Mouse (Mus musculus) hindbrain, embryonic 15.5 days (tissue): Measurements from ENCODE around the gene Fam20a. TPM values are rescaled to one million over a fixed set of nuclear protein-coding genes. Genes with fewer than 3 reads are reported as not detected.
A peak's percentile ranks its signal among the peaks of the same experiment; 100 is the strongest.

Experiments
- ATAC-seq: fragments of 200-750 bp; cut with Nextera tagmentation; 2 replicates; pipeline ENCODE4 v1.8.0; 2017; ENCODE audit warnings: low read depth, moderate number of reproducible peaks, moderate TSS enrichment; ENCODE audit not compliant: low FRiP score
- H3K27ac ChIP-seq: fragments of 300-500 bp; sonication (generic); replicated peaks from 2 replicates; pipeline ENCODE4 v1.5.1; 2015; ENCODE audit warnings: mild to moderate bottlenecking, inconsistent platforms
- H3K27me3 ChIP-seq: fragments of 300-500 bp; sonication (generic); 2 replicates; pipeline ENCODE4 v1.6.1; 2015; ENCODE audit warnings: control low read depth, inconsistent platforms
- H3K36me3 ChIP-seq: fragments of 300-500 bp; sonication (generic); 2 replicates; pipeline ENCODE4 v1.6.1; 2015; ENCODE audit warnings: control low read depth, inconsistent platforms
- H3K4me1 ChIP-seq: fragments of 300-500 bp; sonication (generic); replicated peaks from 2 replicates; pipeline ENCODE4 v1.6.1; 2015; ENCODE audit warnings: control low read depth, inconsistent platforms
- H3K4me2 ChIP-seq: fragments of 300-500 bp; sonication (generic); 2 replicates; pipeline ENCODE4 v1.6.1; 2015; ENCODE audit warnings: moderate library complexity, mild to moderate bottlenecking, inconsistent platforms
- H3K4me3 ChIP-seq: fragments of 300-500 bp; sonication (generic); 2 replicates; pipeline ENCODE4 v1.5.1; 2015; ENCODE audit warnings: mild to moderate bottlenecking, inconsistent platforms
- H3K9ac ChIP-seq: fragments of 300-500 bp; sonication (generic); 2 replicates; pipeline ENCODE4 v1.6.1; 2015; ENCODE audit warnings: inconsistent platforms
- H3K9me3 ChIP-seq: fragments of 300-500 bp; sonication (generic); 2 replicates; pipeline ENCODE4 v1.6.1; 2016; ENCODE audit warnings: control low read depth, inconsistent platforms
- WGBS: fragments of 180-500 bp; shearing (Covaris S2); methylation state at CpG from one replicate; pipeline ENCODE4 v1.1.7; 2015; 5-methylcytosine and 5-hydroxymethylcytosine counted together
- polyA plus RNA-seq: library from polyadenylated mRNA; unstranded; fragments of >200 nt; fragmentation: Nextera tagmentation; extraction: Ambion mirVana; gene quantifications from 2 replicates; pipeline ENCODE4 v1.2.1, GENCODE M21; 2015

Gene Fam20a
- 5.2 and 5.5 TPM in 2 replicates for polyA plus RNA-seq

GRCm38 (mm10) chr11:109721781-109722446 is at the start of gene Fam20a:
Fam20a (minus strand) TSS chr11:109722279.
- peaks cover 3% of the 10 kb centered on the region; the same call in 1 of the 2 replicates for H3K27me3 ChIP-seq
- peak within 1 kb of the TSS; percentile 50 for H3K4me3 ChIP-seq
- no peaks in the 10 kb centered on the region for H3K36me3 ChIP-seq
- H3K27ac ChIP-seq = peak within 1 kb of the TSS; percentile 60
- ATAC-seq = peak; percentile 68
- under 1% methylated on average over 31 of the region's 31 CpGs for WGBS
- peak within 1 kb of the TSS; percentile 51 for H3K9ac ChIP-seq
- H3K9me3 ChIP-seq = no peaks in the 10 kb centered on the region
- peaks cover 30% of the 10 kb centered on the region for H3K4me1 ChIP-seq
- peak within 1 kb of the TSS; percentile 94 for H3K4me2 ChIP-seq

GRCm38 (mm10) chr11:109771381-109771780 is 49.3 kb upstream of the Fam20a start:
- ATAC-seq = no peak
- Histone ChIP-seq H3K4me2 (no peak overlapping the region), H3K36me3 (no peaks in the 10 kb centered on the region), H3K27me3 (no peaks in the 10 kb centered on the region), H3K27ac (no peak overlapping the region), H3K9ac (no peak overlapping the region), H3K9me3 (no peaks in the 10 kb centered on the region), H3K4me1 (no peaks in the 10 kb centered on the region), H3K4me3 (no peak overlapping the region)
- 100% methylated on average over 1 of the region's 1 CpGs for WGBS

- no peak overlapping the region for H3K4me3 ChIP-seq
- no peaks in the 10 kb centered on the region for H3K36me3 ChIP-seq
- H3K9ac ChIP-seq = no peak overlapping the region
- no peaks in the 10 kb centered on the region for H3K27me3 ChIP-seq
- H3K27ac ChIP-seq = no peak overlapping the region
- no peaks in the 10 kb centered on the region for H3K4me1 ChIP-seq
- ATAC-seq = no peak
- 73% methylated on average over 14 of the region's 14 CpGs for WGBS
- H3K4me2 ChIP-seq = no peak overlapping the region
- no peaks in the 10 kb centered on the region for H3K9me3 ChIP-seq
These were observed 48.1 kb upstream of the Fam20a start for GRCm38 (mm10) chr11:109770185-109770584.

GRCm38 (mm10) chr11:109769091-109769490 is 47.0 kb upstream of the Fam20a start:
- no peak overlapping the region for H3K9ac ChIP-seq
- H3K36me3 ChIP-seq = no peaks in the 10 kb centered on the region
- 82% methylated on average over 5 of the region's 5 CpGs for WGBS
- H3K4me1 ChIP-seq = no peaks in the 10 kb centered on the region
- no peaks in the 10 kb centered on the region for H3K27me3 ChIP-seq
- H3K27ac ChIP-seq = no peak overlapping the region
- no peak for ATAC-seq
- no peak overlapping the region for H3K4me2 ChIP-seq
- no peak overlapping the region for H3K4me3 ChIP-seq
- H3K9me3 ChIP-seq = no peaks in the 10 kb centered on the region

- Histone ChIP-seq H3K9ac (no peak overlapping the region), H3K27me3 (no peaks in the 10 kb centered on the region), H3K36me3 (no peaks in the 10 kb centered on the region), H3K4me3 (no peak overlapping the region), H3K4me2 (no peak overlapping the region), H3K27ac (no peak overlapping the region), H3K9me3 (no peaks in the 10 kb centered on the region), H3K4me1 (no peaks in the 10 kb centered on the region)
- 91% methylated on average over 7 of the region's 7 CpGs for WGBS
- ATAC-seq = no peak
These were observed 38.0 kb upstream of the Fam20a start for GRCm38 (mm10) chr11:109760063-109760462.

- Histone ChIP-seq H3K4me1 (no peaks in the 10 kb centered on the region), H3K4me3 (no peak overlapping the region), H3K9ac (no peak overlapping the region), H3K9me3 (no peaks in the 10 kb centered on the region), H3K4me2 (no peak overlapping the region), H3K27ac (no peak overlapping the region), H3K27me3 (no peaks in the 10 kb centered on the region), H3K36me3 (no peaks in the 10 kb centered on the region)
- WGBS = 96% methylated on average over 2 of the region's 2 CpGs
- no peak for ATAC-seq
These were observed 36.6 kb upstream of the Fam20a start for GRCm38 (mm10) chr11:109758616-109759215.

- no peak overlapping the region for H3K4me2 ChIP-seq
- H3K9ac ChIP-seq = no peak overlapping the region
- H3K4me3 ChIP-seq = no peak overlapping the region
- no peaks in the 10 kb centered on the region for H3K27me3 ChIP-seq
- H3K9me3 ChIP-seq = no peaks in the 10 kb centered on the region
- H3K27ac ChIP-seq = 0 out of 2 replicates have a peak overlapping the region, but pooled peaks have one; percentile 4
- peak; percentile 87 for ATAC-seq
- WGBS = 71% methylated on average over 7 of the region's 7 CpGs
- H3K4me1 ChIP-seq = peaks cover 5% of the 10 kb centered on the region; the same call in 1 of the 2 replicates
- H3K36me3 ChIP-seq = no peaks in the 10 kb centered on the region
These were observed 32.1 kb upstream of the Fam20a start for GRCm38 (mm10) chr11:109754105-109754602.

- H3K36me3 ChIP-seq = no peaks in the 10 kb centered on the region
- no peak overlapping the region for H3K9ac ChIP-seq
- no peak overlapping the region for H3K4me2 ChIP-seq
- H3K4me1 ChIP-seq = peaks cover 5% of the 10 kb centered on the region; the same call in 1 of the 2 replicates
- H3K4me3 ChIP-seq = no peak overlapping the region
- 41% methylated on average over 12 of the region's 12 CpGs for WGBS
- no peaks in the 10 kb centered on the region for H3K27me3 ChIP-seq
- no peak overlapping the region for H3K27ac ChIP-seq
- no peaks in the 10 kb centered on the region for H3K9me3 ChIP-seq
- ATAC-seq = no peak
These were observed 29.8 kb upstream of the Fam20a start for GRCm38 (mm10) chr11:109751636-109752603.

GRCm38 (mm10) chr11:109745210-109745609 is 23.1 kb upstream of the Fam20a start:
- H3K27me3 ChIP-seq = no peaks in the 10 kb centered on the region
- no peaks in the 10 kb centered on the region for H3K36me3 ChIP-seq
- ATAC-seq = no peak
- H3K9me3 ChIP-seq = no peaks in the 10 kb centered on the region
- H3K9ac ChIP-seq = no peak overlapping the region
- no peak overlapping the region for H3K4me2 ChIP-seq
- H3K27ac ChIP-seq = no peak overlapping the region
- H3K4me3 ChIP-seq = no peak overlapping the region
- H3K4me1 ChIP-seq = no peaks in the 10 kb centered on the region
- WGBS = 89% methylated on average over 4 of the region's 4 CpGs

- H3K4me1 ChIP-seq = no peaks in the 10 kb centered on the region
- no peak overlapping the region for H3K9ac ChIP-seq
- no peaks in the 10 kb centered on the region for H3K36me3 ChIP-seq
- H3K27me3 ChIP-seq = no peaks in the 10 kb centered on the region
- 84% methylated on average over 3 of the region's 3 CpGs for WGBS
- ATAC-seq = no peak
- H3K9me3 ChIP-seq = no peaks in the 10 kb centered on the region
- H3K4me3 ChIP-seq = no peak overlapping the region
- no peak overlapping the region for H3K4me2 ChIP-seq
- H3K27ac ChIP-seq = no peak overlapping the region
These were observed 15.9 kb upstream of the Fam20a start for GRCm38 (mm10) chr11:109737967-109738366.

GRCm38 (mm10) chr11:109736406-109736805 is 14.3 kb upstream of the Fam20a start:
- WGBS = 88% methylated on average over 3 of the region's 3 CpGs

More at GRCm38 (mm10) chr11:109736406-109736805, 14.3 kb upstream of the Fam20a start:
- Histone ChIP-seq H3K27me3 (no peaks in the 10 kb centered on the region), H3K9me3 (no peaks in the 10 kb centered on the region), H3K4me3 (no peak overlapping the region), H3K36me3 (no peaks in the 10 kb centered on the region), H3K4me1 (no peaks in the 10 kb centered on the region), H3K27ac (no peak overlapping the region), H3K4me2 (no peak overlapping the region), H3K9ac (no peak overlapping the region)
- ATAC-seq = no peak
